Mouse (Mus musculus) kidney, adult 2 months (tissue): ENCODE measurements around the gene Oxtr.

Source experiments
- CTCF ChIP-seq: fragments of 200-500 bp; conservative IDR thresholded peaks from 2 replicates; pipeline ENCODE4 v1.5.1; 2011; ENCODE audit warnings: low read depth, mild to moderate bottlenecking, control low read depth, low read length, moderate library complexity, mixed read lengths; ENCODE audit not compliant: insufficient read depth, insufficient read length
- POLR2A ChIP-seq: fragments of 200-500 bp; IDR thresholded peaks from one replicate; pipeline ENCODE4 v1.6.1; 2011; ENCODE audit warnings: low read depth, low read length, control low read depth

GRCm38 (mm10) chr6:112423746-112424501 lies 65.8 kb downstream of the Oxtr start:
- no peak for TF ChIP-seq CTCF
- no peak for TF ChIP-seq POLR2A
